Mouse (Mus musculus) CD4-positive helper T cell, adult 2 months (primary cell): ENCODE data around the gene Vezt.
A peak's percentile ranks its signal among the peaks of the same experiment; 100 is the strongest.

Experiments used
- DNase-seq: peaks from one replicate; pipeline ENCODE4 v3.0.0-alpha.2; 2012; ENCODE audit warnings: low read depth, missing footprints, low spot score

The Vezt gene

DNA sequence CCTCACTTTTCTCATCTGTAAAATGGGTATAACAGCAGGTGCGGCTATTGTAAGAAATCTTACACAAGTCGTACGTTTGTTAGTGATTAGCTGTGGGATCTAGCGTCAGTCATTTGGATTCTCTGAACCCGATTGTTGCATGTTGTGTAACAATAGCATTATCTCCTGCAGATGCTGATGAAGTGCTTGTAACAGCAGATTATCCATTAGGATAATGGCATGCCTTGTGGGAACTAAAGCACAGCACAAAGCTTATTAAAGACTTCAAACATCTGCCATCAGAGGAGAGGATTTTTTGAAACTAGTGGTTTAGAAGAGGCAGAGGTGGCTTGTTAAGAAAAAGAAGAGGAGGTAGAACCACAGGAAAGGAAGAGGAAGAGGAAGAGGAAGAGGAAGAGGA is 122.1 kb downstream of the Vezt start:
- DNase-seq = no peak

DNA sequence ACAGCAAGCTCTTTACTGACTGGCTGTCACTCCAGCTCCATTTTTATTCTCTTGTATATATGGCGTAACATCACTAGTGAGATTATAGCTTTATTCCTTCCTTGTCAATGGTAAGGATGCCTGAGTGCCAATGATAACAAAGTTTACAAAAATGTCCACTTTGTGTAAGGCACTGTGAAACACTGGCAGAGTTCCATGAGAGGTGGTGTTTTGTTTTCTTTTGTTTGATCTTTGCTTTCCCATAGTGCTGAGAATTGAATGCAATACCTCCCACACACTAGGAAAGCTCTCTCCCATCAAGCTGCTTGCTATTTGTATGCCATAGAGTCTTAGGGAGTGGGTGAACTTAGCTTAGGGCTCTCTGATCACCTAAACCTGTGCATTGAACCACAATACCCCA is 122.7 kb downstream of the Vezt start:
- no peak for DNase-seq

GRCm38 (mm10) chr10:93912136-93912855 is 123.3 kb downstream of the Vezt start:
- DNase-seq = no peak

GRCm38 (mm10) chr10:93911326-93911725 is 124.3 kb downstream of the Vezt start:
- no peak for DNase-seq

GRCm38 (mm10) chr10:93909811-93910446 is 125.7 kb downstream of the Vezt start:
- DNase-seq = no peak

- DNase-seq = no peak
Measured at GRCm38 (mm10) chr10:93909015-93909414, 126.6 kb downstream of the Vezt start.

- no peak for DNase-seq
Measured at GRCm38 (mm10) chr10:93908540-93908939, 127.1 kb downstream of the Vezt start.

DNA sequence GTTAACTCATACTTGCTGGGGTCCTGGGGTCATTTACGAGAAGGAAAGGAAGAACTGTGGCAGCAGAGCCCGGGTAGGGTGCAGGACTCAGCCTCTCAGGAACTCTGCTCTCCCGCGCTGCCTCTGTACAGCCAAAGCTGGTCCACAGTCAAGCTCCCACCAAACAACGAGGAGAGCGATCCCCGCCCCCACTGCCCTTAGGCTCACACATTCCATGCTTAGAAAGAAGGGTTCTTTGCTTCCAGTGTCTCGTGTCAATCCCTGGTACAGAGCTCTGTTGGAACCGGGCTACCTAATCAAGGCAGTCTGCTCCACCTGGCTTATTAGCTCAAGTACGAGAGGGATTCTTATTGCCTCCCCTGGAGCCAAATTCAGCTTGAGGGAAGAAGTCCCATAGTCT is 128.2 kb downstream of the Vezt start:
- DNase-seq = no peak

- no peak for DNase-seq
Measured at GRCm38 (mm10) chr10:93899907-93900306, 135.7 kb downstream of the Vezt start.

DNA sequence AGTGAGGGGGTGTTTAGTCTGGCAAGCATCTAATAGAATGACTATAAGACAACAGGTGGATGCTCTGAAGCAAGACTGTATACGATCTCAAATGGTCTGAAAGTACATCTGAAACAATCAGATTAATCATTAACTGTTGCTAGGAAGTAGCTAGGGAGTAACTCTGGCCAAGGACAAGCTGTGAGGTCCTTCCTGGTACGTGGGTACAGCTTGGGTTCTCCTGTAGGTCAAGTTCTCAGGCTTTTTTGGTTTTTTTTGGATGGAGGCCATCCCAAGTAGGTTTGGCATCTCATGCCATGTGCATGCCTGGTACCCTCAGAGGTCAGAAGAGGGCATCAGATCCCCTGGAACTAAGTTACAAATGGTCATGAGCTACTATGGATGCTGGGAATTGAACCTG is 136.3 kb downstream of the Vezt start:
- DNase-seq = no peak

DNA sequence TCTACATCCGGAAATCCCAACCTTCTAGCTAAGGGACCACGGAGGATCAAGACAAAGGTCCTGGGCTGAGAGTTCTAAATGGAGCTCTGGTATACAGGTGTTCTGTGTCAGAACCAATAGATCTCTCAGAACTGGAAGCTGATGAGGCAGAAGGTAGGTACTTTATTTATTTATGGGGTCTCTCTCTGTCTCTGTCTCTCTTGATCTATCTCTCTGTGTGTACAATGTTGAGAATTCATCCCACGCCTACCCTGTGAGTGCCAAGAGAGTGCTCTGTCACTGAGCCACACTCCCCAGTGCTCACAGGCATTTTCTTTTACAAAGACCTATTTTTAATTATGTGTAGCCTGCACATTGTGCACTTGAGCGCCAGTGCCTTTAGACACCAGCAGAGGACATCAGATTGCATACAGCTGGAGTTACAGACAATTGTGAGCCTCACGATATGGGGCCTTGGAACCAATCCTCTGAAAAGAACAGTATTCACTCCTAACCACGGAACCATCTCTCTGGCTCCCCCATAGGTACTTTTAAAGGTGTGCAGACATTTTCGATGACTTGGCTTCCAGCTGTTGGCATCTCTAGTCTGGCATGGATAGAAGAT is 138.5 kb downstream of the Vezt start, which contains the start of gene Metap2:
TSS of gene Metap2 (minus strand) at position 51 of the 604 bp plus-strand sequence.
- DNase-seq = no peak

DNA sequence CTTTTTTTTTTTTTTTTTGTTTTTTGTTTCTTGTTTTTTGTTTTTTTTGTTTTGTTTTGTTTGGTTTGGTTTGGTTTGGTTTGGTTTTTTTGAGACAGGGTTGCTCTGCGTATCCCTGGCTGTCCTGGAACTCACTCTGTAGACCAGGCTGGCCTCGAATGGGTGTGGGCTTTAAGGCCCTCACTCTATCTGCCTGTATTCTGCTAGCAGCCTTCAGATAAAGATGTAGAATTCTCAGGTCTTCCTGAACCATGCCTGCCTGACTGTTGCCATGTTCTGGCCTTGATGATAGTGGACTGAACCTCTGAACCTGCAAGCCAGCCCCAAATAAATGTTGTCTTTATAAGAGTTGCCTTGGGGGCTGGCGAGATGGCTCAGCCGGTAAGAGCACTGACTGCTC is 143.1 kb downstream of the Vezt start:
- no peak for DNase-seq

DNA sequence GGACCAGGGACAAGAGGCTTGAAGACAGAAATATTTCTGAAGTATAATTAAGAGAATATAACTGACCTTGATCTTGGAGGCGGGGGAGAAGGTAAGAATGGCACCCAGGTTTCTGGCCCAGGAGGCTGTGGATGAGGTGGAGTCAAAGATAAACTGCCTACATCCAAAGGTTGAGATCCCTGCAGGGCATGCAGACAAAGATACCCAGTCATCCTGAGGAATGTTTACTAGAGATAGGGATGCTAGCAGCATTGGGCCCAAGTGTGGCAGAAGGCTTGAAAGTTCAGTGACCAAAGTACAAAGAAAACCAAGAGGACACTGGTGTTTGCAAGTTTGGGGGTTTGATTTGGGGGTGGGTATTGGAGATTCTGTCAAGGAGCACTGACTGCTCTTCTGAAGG is 144.6 kb downstream of the Vezt start:
- DNase-seq = no peak

DNA sequence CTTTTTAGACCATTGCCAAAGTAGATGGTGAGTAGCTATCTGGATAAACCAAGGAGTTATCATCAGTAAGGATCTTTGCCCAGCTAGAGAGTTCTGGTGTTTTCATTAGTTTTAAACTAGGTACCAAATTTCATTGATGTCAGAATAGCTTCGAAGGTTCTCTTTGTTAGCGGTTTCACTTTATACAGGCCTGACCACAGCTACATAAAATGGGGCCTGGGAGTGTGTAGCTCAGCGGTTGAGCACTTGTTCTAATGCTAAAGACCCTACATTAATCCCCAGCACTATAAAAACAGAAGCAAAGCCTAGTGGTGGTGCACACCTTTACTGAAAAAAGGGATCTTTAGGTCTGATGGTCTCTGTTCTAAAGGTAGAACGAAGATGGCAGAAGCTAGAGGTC is 145.1 kb downstream of the Vezt start:
- DNase-seq = no peak

DNA sequence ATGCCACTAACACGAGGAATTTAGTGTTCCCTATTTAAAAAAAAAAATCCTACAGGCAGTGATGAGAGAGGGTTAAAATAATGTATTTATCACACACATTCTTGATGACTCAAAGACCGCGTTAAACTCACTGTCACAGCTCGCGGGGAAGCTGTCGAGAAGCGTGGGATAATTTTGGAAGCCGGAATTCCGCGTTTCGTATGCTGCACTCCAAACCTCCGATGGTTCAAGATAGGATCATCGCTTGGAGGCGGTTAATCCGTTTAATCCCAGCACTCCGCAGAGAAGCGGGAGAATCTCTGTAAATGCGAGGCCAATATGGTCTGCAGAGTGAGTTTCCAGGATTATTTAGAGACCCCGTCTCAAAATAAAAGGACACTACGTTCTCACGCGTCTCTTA is 145.6 kb downstream of the Vezt start:
- DNase-seq = no peak

- DNase-seq = peak; percentile 85
Measured at GRCm38 (mm10) chr10:93889579-93889950, 146.1 kb downstream of the Vezt start.
